Mouse (Mus musculus): ENCODE results near the gene Gm2163.
"Not testable (repeated sequence)": the region's sequence is repeated elsewhere in the genome, so short reads cannot be mapped to it uniquely, and the experiment has no call there.

Gene Gm2163

DNA sequence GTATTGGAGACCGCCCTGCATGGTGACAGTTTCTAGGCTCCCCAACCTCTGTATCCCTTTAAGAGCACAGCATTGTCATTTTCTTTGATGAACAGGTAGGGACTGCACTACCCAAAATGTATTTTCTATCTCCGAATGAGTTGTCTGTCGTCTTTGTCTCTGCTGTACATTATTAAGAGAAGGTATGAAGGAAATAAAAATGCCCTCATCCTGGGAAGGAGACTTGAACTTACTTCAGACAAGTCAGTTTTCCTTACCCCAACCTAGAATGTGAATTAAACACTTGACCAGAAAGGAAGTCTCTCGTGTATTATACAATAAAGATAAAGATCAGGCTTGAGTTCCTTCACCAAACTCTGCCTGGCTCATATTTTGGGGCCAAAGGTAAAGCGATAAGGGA lies at the start of gene Gm2163:
Gene Gm2163 (plus strand): TSS at position 301 of the 400 bp plus-strand sequence.
- DNase-seq: not testable (repeated sequence)

DNA sequence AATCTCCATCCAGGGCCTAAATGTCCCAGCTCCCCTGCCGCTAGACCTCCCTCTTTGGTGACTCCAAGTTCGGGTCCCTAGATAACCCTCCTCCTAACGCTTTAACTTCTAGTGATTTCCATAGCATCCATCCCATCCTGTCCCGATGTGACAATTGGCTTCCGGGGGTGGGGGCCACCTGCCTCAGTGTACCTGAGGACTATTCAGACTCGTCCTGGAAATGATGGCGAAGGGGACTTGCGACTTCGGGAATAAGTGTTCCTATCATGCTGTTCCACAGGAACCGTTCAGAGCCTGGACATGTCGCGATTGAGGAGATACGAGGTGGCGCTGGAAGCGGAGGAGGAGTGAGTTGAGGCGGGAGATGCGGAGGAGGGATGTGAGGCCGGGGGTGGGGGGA lies 27.5 kb upstream of the Gm2163 start, which contains the start of gene Gm21586:
Gene Gm21586 (plus strand): TSS at position 301 of the 400 bp plus-strand sequence.
- not testable (repeated sequence) for DNase-seq

DNA sequence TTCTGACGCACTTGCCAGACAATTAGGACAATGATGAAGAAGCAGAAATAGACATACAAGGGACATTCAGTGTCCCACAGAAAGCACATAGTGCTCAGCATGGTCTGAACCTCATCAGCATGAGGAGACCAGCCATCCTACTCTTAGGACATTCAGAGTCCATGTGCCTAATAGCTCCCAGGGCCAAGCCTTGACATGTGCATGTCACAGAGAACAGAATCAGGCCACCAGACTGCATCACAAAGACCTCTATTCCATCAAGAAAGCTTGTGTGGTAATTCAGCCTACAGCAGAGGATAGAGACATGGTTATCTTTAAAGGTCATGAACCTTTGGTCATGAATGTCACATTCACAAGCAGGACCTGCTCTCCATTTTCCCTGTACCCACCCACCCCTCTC lies 61.5 kb downstream of the Gm2163 start, which contains the start of gene Fam205a2:
Gene Fam205a2 (minus strand): TSS at position 101 of the 400 bp plus-strand sequence.
- DNase-seq: not testable (repeated sequence)

DNA sequence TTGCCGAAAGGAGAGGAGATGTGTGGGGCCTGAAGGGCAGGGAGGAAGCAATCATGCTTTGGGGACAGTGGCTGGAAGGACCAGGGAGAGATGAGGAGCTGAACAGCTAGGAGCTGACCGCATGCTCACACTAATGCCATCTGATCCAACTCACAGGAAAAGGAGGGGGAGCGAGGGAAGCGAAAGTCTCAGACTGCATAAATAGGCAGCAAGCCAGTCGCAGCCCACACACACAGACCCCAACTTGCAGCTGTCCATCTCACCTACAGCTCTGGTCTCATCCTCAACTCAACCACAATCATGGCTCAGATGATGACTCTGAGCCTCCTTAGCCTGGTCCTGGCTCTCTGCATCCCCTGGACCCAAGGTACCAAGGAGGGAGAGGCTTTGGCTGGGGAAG lies 145.3 kb downstream of the Gm2163 start, which contains the start of gene Gm10591:
Gene Gm10591 (plus strand): TSS at position 301 of the 400 bp plus-strand sequence.
- not testable (repeated sequence) for DNase-seq

DNA sequence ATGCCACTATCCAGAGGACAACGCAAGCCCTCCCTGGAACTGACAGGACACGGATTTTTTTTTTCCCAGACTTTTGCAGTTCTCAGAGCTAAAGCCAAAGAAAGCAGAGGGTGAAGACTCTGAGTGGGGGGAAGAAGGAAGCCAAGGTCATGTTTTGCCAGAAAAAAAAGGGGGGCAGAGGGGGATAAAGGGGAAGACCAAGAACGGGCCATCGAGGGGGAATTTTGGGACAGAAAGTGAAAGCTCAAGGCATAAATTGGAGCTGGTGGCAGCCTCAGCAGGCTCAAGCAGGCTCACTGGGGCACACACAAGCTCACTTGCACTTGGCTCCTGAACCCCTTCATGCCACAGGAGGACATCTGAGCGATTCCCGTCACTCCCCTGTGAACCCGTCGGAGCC lies 162.9 kb downstream of the Gm2163 start, which contains the start of gene Gm2564:
Gene Gm2564 (plus strand): TSS at position 301 of the 400 bp plus-strand sequence.
- not testable (repeated sequence) for DNase-seq

All from thymus, postnatal 25 days (tissue).